Mouse (Mus musculus) kidney, postnatal 4 days (tissue): ENCODE data around the gene Pwwp2b.
A peak's percentile ranks its signal among the peaks of the same experiment; 100 is the strongest.

ENCODE experiments used
- DNase-seq, 2 experiments: peaks; one replicate each; pipeline ENCODE4 v3.0.0; 2021; ENCODE audit warnings: mixed read lengths in 2 of 2

Pwwp2b gene

GRCm38 (mm10) chr7:139265634-139266033 is 17.4 kb downstream of the Pwwp2b start:
- no peak for DNase-seq

GRCm38 (mm10) chr7:139266431-139266830 is 18.1 kb downstream of the Pwwp2b start:
- no peak for DNase-seq

GRCm38 (mm10) chr7:139266886-139267870 is 18.9 kb downstream of the Pwwp2b start:
- DNase-seq: peak in 1 of 2 experiments; percentile 38

GRCm38 (mm10) chr7:139270738-139271137 is 22.5 kb downstream of the Pwwp2b start:
- no peak for DNase-seq

GRCm38 (mm10) chr7:139271871-139272270 is 23.6 kb downstream of the Pwwp2b start:
- no peak for DNase-seq

GRCm38 (mm10) chr7:139272639-139273396 is 24.5 kb downstream of the Pwwp2b start:
- DNase-seq: peak in 1 of 2 experiments; percentile 47

- DNase-seq: peak; percentile 55 to 75
Observed at GRCm38 (mm10) chr7:139273397-139273719, 25.1 kb downstream of the Pwwp2b start.

- no peak for DNase-seq
Observed at GRCm38 (mm10) chr7:139275586-139275985, 27.3 kb downstream of the Pwwp2b start.

GRCm38 (mm10) chr7:139276150-139276549 is 27.9 kb downstream of the Pwwp2b start:
- no peak for DNase-seq

GRCm38 (mm10) chr7:139277536-139277935 is 29.3 kb downstream of the Pwwp2b start:
- no peak for DNase-seq

GRCm38 (mm10) chr7:139279571-139279970 is 31.3 kb downstream of the Pwwp2b start:
- no peak for DNase-seq

GRCm38 (mm10) chr7:139280044-139280443 is 31.8 kb downstream of the Pwwp2b start:
- no peak for DNase-seq

GRCm38 (mm10) chr7:139281195-139281594 is 32.9 kb downstream of the Pwwp2b start:
- no peak for DNase-seq

- DNase-seq: no peak
Observed at GRCm38 (mm10) chr7:139282037-139282436, 33.8 kb downstream of the Pwwp2b start.

- no peak for DNase-seq
Observed at GRCm38 (mm10) chr7:139285295-139285943, 37.1 kb downstream of the Pwwp2b start.

- DNase-seq: no peak
Observed at GRCm38 (mm10) chr7:139288540-139288939, 40.3 kb downstream of the Pwwp2b start.

- DNase-seq: no peak
Observed at GRCm38 (mm10) chr7:139293350-139293749, 45.1 kb downstream of the Pwwp2b start.

GRCm38 (mm10) chr7:139294076-139294475 is 45.8 kb downstream of the Pwwp2b start:
- no peak for DNase-seq

- DNase-seq: no peak
Observed at GRCm38 (mm10) chr7:139295653-139296052, 47.4 kb downstream of the Pwwp2b start.

- peak; percentile 51 to 71 for DNase-seq
Observed at GRCm38 (mm10) chr7:139296552-139297100, 48.3 kb downstream of the Pwwp2b start.

GRCm38 (mm10) chr7:139298446-139298845 is 50.2 kb downstream of the Pwwp2b start:
- peak; percentile 59 to 73 for DNase-seq

GRCm38 (mm10) chr7:139299424-139299823 is 51.1 kb downstream of the Pwwp2b start:
- DNase-seq: peak; percentile 94 to 97

- no peak for DNase-seq
Observed at GRCm38 (mm10) chr7:139300423-139300822, 52.1 kb downstream of the Pwwp2b start.
